Mouse (Mus musculus): ENCODE data around the gene Gdf9. TPM values are rescaled to one million over a fixed set of nuclear protein-coding genes. Genes with fewer than 3 reads are reported as not detected.
A peak's percentile ranks its signal among the peaks of the same experiment; 100 is the strongest.

Gene Gdf9
- polyA plus RNA-seq, 1 experiment = 0.77 TPM

DNA sequence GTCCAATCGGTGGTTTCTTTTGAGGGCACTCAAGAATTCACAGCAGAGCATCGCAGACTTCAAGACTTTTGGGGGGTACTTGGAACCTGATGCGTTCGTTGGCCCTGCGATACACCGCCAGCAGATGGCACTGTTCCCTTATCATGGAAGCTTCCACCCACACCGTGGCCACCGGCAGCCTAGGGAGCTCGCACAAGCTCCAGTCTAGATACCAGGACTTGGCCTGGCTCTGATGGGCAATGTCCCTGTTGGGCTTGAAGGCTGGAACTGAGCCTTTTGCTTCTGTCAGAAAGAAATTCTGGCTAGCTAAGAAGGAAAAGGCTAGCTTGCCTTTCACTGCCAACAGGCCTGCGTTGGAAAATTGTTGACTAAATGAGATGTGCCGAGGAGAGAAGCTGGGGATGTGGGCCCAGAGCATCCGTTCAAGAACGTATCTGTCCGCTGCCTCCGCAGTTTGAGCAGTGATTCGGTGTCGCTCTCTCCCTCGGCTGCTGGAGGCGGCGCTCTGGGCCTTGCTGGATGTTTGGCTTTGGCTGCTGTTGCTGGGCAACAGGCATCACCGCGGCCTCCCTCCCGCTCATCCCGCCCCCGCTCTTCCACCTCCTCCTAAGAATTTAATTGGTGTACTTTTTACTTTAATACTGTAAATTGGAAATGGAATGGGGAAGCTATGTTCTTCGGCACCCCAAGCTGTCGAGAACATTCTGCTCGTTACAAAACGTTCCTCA is 39.3 kb downstream of the Gdf9 start, which contains the start of gene Gm9837:
TSS of gene Gm9837 (minus strand) at position 512 of the 728 bp plus-strand sequence.
- peaks cover 33% of the 10 kb centered on the region for H3K4me1 ChIP-seq
- TF ChIP-seq GATA1 (IDR thresholded peaks at IDR 0.05; ENCODE audit: borderline replicate concordance, low read length) (no peak), FLI1 (IDR thresholded peaks at IDR 0.05; ENCODE audit: low read length) (no peak)
- H3K36me3 ChIP-seq (replicated peaks; ENCODE audit: low read length) = no peaks in the 10 kb centered on the region
- H3K9me3 ChIP-seq = peaks cover 5% of the 10 kb centered on the region
- H3K27me3 ChIP-seq (replicated peaks) = peaks cover 82% of the 10 kb centered on the region
- peak within 1 kb of the TSS; percentile 59 for H3K4me3 ChIP-seq (replicated peaks)

DNA sequence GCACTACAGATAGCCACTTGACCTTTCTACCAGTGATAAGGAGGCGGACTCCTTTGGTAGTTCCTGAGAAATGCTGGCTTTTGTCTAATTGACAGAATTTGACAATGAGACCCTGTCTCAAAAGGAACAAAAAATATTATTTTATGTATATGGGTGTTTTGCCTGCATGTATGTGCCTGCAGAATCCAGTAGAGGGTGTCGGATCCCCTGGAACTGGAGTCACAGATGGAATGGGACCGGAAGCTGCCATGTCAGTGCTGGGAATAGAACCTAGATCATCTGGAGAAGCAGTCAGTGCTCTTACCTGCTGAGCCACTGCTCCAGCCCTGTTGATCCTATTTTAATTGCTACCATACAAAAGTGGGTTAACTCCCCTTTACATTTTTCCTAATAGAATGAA is 41.9 kb downstream of the Gdf9 start:
- TF ChIP-seq FLI1 (IDR thresholded peaks at IDR 0.05; ENCODE audit: low read length) (no peak), GATA1 (IDR thresholded peaks at IDR 0.05; ENCODE audit: borderline replicate concordance, low read length) (no peak)
- peaks cover 79% of the 10 kb centered on the region for H3K27me3 ChIP-seq (replicated peaks)
- H3K4me1 ChIP-seq = peaks cover 33% of the 10 kb centered on the region

DNA sequence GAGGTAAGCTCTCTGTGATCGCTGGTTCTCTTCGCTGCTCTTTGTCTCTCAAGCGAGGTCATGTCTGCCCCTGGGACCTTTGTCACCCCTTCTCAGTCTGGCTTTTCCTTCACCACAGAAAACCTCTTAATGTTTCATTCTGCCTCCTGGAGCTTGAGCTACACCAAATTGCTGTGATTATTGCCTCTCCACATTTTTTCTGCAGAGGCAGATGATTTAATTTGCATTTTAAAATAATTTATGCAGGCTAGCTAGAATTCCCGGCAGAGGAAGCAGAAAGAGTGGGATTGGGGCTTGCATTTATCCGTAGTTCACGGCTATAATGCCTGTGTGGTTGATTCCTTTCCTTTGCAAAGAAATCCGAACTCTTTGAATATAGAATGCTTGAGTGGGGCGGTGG is 44.8 kb downstream of the Gdf9 start:
- peaks cover 86% of the 10 kb centered on the region for H3K27me3 ChIP-seq (replicated peaks)
- H3K9me3 ChIP-seq = peaks cover 19% of the 10 kb centered on the region
- H3K4me1 ChIP-seq = peaks cover 41% of the 10 kb centered on the region
- no peak for TF ChIP-seq FLI1 (IDR thresholded peaks at IDR 0.05; ENCODE audit: low read length)
- H3K4me3 ChIP-seq (replicated peaks) = no peak overlapping the region
- no peaks in the 10 kb centered on the region for H3K36me3 ChIP-seq (replicated peaks; ENCODE audit: low read length)

More for the DNA sequence above, 41.9 kb downstream of the Gdf9 start:
- Histone ChIP-seq H3K36me3 (replicated peaks; ENCODE audit: low read length) (no peaks in the 10 kb centered on the region), H3K9me3 (peaks cover 5% of the 10 kb centered on the region), H3K4me3 (replicated peaks) (no peak overlapping the region)

DNA sequence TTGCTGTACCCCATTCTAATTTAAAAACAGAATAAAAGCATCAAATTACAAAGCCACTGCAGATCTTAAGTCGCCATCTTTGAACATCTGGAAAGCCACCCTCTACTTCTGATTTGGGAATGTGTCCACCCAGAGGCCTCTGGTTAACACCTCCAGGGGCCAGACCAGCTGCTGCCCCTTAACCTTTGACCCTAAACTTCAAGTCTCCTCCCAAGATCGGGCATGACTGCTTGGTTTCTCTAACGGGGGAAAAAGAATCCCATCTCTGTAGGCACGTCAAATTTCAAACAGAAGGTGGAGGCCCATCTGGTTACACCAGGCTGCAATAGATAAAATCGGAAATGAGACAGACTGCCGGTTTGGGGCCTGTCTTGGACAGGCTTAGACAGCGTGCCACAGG is 47.0 kb downstream of the Gdf9 start:
- H3K27me3 ChIP-seq (replicated peaks) = peaks cover 76% of the 10 kb centered on the region
- H3K9me3 ChIP-seq = peaks cover 19% of the 10 kb centered on the region
- H3K36me3 ChIP-seq (replicated peaks; ENCODE audit: low read length) = no peaks in the 10 kb centered on the region
- no peak overlapping the region for H3K4me3 ChIP-seq (replicated peaks)
- peaks cover 47% of the 10 kb centered on the region for H3K4me1 ChIP-seq
- TF ChIP-seq GATA1 (IDR thresholded peaks at IDR 0.05; ENCODE audit: borderline replicate concordance, low read length) (no peak), FLI1 (IDR thresholded peaks at IDR 0.05; ENCODE audit: low read length) (no peak)

DNA sequence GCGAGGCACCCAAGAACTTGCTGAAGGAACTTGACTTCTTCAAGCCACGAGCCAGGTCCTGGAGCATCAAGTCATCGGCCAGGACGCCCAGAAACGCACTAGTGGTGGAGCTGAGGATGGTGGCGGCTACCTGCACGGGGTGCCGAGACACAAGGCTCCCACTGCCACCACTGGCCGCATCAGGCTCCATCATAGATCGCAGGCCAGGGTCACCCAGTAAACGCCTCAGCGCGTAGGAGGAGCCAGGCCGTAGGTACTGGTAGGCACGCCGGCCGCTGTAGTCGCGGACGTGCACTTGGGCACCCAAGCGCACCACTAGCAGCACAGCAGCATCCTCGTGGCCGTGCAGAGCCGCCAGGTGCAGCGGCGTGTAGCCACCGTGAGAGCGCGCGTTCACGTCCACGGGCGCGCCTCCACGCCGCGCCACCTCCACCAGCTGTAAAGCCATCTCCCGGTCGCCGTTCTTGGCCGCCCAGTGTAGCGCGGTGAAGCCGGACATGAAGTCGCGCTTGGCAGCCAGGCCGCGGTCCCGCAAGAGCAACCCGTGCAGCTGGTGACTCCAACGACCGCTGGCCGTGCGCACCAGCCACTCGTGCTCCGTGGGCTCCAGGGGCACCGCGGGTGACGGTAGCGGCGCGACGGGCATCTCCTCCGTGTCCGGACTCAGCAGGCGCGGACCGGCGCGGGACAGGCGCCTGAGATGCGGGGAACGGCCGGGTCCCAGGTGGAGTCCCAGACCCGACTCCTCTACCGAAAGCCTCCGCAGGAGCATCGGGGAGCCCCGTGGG is 47.8 kb downstream of the Gdf9 start:
- Histone ChIP-seq H3K36me3 (replicated peaks; ENCODE audit: low read length) (no peaks in the 10 kb centered on the region), H3K4me1 (peaks cover 47% of the 10 kb centered on the region), H3K4me3 (replicated peaks) (peak overlapping the region; percentile 89), H3K27me3 (replicated peaks) (peaks cover 74% of the 10 kb centered on the region), H3K9me3 (peaks cover 14% of the 10 kb centered on the region)
- no peak for TF ChIP-seq FLI1 (IDR thresholded peaks at IDR 0.05; ENCODE audit: low read length)
- TF ChIP-seq GATA1 (IDR thresholded peaks at IDR 0.05; ENCODE audit: borderline replicate concordance, low read length) = no peak

DNA sequence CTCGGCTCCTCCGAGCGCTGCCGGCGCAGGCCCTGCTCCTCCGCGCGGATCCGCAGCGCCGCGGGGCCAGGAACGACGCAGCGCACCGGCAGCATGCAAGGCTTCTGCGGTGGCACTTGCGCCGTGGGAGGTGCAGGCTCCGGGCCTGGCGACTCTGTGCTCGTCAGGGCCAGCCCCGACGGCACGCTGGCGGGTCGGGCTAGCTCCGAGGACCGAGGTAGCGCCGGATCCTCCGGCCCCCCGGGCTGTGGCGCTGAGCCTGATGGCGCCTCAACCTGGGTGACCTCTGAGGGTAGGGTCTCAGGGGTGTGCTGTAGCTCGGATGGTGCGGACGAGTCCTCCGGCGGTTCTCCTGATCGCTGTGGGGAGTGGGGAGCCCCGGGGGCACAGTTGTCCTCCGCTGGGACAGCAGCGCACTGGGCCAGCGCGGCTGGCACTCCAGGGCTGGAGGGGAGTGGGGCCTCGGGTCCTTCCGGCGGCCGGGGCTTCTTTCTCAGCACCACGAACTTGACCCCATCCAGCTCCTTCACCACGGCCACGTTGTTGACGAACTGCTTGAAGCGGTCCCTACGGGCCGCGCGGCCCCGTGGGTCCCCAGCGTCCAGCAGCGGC is 48.5 kb downstream of the Gdf9 start:
- H3K4me1 ChIP-seq = peaks cover 49% of the 10 kb centered on the region
- TF ChIP-seq GATA1 (IDR thresholded peaks at IDR 0.05; ENCODE audit: borderline replicate concordance, low read length) = no peak
- no peak for TF ChIP-seq FLI1 (IDR thresholded peaks at IDR 0.05; ENCODE audit: low read length)
- H3K36me3 ChIP-seq (replicated peaks; ENCODE audit: low read length) = no peaks in the 10 kb centered on the region
- H3K9me3 ChIP-seq = peaks cover 13% of the 10 kb centered on the region
- peaks cover 68% of the 10 kb centered on the region for H3K27me3 ChIP-seq (replicated peaks)
- peak overlapping the region; percentile 89 for H3K4me3 ChIP-seq (replicated peaks)

DNA sequence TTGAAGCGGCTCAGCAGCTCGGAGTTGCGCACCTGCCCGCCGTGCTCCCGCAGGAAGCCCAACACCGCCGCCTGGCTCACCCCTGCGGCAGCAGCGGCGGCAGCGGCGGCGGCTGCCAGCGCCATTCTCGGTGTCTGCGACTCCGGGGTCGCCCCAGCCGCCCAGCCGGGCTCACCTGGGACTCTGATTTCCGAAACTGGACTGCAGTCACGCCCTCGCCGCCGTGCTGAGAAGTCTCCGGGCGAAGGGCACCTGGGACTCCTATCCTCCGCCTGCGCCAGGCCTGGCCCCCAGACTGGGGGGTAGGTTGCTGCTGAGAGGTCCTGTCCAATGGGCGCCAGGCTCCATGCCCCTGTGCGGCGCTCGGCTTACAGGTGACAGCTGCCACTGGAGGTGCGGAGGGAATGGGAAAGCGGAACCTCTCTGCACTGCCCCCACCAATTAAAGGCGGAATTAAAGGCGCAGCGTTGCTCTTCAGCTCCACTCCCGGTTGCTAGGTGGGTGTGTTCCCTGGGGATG is 49.0 kb downstream of the Gdf9 start, which contains the start of the genes Gm9945 and Sowaha:
TSS of gene Gm9945 (plus strand) at position 384 of the 519 bp plus-strand sequence.
TSS of gene Sowaha (minus strand) at position 492 of the 519 bp plus-strand sequence.
- TF ChIP-seq FLI1 (IDR thresholded peaks at IDR 0.05; ENCODE audit: low read length) (no peak), GATA1 (IDR thresholded peaks at IDR 0.05; ENCODE audit: borderline replicate concordance, low read length) (no peak)
- Histone ChIP-seq H3K36me3 (replicated peaks; ENCODE audit: low read length) (no peaks in the 10 kb centered on the region), H3K4me1 (peaks cover 49% of the 10 kb centered on the region), H3K4me3 (replicated peaks) (peak within 1 kb of the TSS; percentile 89), H3K9me3 (peaks cover 13% of the 10 kb centered on the region), H3K27me3 (replicated peaks) (peaks cover 62% of the 10 kb centered on the region)

DNA sequence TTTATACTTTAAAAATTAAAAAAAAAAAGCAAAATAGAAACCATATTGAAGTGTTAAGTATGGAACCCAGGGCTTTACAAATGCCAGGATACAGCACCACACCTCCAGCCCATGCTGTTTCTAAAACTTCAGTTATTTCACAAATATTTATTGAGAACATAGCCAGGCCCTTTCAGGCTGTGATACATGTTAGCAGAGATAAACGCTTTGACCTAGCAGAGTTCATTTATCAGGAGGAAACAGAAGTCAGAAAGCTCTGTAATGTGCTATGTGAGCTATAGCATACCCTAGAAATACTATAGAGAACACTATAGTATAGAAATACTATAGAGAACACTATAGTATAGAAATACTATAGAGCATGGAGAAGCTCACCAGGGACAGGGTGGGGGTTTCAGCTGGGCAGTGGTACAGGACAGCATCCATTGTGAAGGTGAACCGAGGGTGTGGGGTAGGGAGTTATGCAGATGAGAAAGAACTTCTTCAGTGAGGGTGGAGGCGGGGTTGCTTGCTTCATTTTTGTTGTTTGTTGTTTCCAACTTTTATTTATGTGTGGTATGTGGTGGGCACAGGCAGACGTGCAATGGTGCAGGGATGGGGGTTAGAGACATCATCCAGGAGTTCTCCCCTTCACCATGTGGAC is 50.4 kb downstream of the Gdf9 start:
- Histone ChIP-seq H3K27me3 (replicated peaks) (peaks cover 52% of the 10 kb centered on the region), H3K36me3 (replicated peaks; ENCODE audit: low read length) (no peaks in the 10 kb centered on the region), H3K4me3 (replicated peaks) (no peak overlapping the region), H3K9me3 (peaks cover 20% of the 10 kb centered on the region), H3K4me1 (peaks cover 41% of the 10 kb centered on the region)
- TF ChIP-seq FLI1 (IDR thresholded peaks at IDR 0.05; ENCODE audit: low read length) = no peak
- TF ChIP-seq GATA1 (IDR thresholded peaks at IDR 0.05; ENCODE audit: borderline replicate concordance, low read length) = no peak
